Mouse (Mus musculus) monocyte, adult 5-6 weeks (primary cell): ENCODE results near the gene Obscn. TPM values are rescaled to one million over a fixed set of nuclear protein-coding genes. Genes with fewer than 3 reads are reported as not detected.

Experiments
- ATAC-seq: fragments of 153-309, 156-312 bp; replicated peaks from 2 replicates; pipeline ENCODE4 v1.8.0; 2017; ENCODE audit warnings: mild to moderate bottlenecking; ENCODE audit not compliant: low TSS enrichment, insufficient number of reproducible peaks, severe bottlenecking, poor library complexity, low FRiP score
- total RNA-seq: library from RNA; stranded (forward); fragments of 200-1000, 200-491, 200-594 nt; gene quantifications from 3 replicates; pipeline ENCODE4 v1.2.3, GENCODE M21; 2017

The Obscn gene
- total RNA-seq, 1 experiment from 2014 or later, result under 0.01 TPM

DNA sequence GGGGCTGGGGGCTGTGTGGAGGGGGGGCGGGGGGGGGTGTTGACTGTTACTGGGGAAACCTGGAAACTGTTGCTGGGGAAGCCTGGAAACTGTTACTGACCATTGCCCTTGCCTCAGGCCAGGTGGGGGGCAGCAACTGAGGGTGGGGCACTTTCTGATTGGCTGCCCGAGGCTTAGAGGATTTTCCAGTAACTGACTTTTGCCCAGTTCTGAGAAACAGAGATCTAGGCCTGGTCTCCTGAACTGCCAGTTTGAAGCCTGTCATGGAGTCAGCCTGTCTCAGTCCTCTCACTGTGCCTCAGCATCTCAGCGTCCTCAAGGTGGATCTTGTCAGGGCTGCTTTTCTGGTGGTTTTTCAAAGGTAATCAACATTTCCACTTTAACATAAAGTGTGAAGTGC lies 161.8 kb downstream of the Obscn start:
- ATAC-seq, result no peak

DNA sequence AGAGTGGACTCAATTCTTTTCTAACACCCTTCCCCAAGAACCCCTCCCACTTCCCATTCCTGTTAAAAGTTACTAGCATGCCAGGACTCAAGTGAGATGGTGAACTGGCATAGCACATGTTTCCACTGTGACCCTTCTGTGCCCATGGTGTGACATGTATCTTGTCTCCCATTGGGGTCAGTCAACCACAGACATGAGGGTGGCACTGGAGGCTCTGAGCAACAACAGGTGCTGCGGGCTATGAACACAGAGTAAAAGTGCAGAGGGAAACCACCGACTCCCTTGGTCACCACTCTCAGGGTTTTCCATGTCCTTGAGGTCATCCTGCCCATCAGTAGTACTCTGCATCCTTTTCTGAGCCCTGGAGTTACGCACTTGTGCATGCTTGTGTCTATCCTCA lies 164.4 kb downstream of the Obscn start:
- ATAC-seq, result no peak

DNA sequence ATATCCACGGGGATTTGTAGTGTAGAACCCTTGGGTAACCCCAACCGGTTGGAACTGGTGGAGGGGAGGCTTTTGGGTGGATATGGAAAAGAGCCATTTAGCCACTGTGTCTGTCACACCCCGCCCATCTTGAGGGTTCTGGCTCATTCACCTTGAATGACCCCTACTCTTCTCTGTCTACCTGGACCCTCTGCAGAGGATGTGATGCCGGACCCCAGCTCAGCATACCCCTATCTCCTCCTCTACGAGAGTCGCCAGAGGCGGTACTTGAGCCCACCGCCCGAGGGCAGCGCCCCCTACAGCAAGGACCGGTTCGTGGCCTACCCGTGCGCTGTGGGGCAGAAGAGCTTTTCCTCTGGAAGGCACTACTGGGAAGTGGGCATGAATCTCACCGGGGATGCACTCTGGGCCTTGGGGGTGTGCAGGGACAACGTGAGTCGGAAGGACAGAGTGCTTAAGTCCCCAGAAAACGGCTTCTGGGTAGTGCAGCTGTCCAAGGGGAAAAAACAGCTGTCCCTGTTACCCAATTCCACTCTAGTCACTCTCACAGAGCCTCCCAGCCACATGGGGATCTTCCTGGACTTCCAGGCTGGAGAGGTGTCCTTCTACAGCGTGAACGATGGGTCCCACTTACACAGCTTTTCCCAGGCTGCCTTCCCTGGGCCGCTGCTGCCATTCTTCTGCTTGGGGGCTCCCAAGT lies 165.2 kb downstream of the Obscn start:
- ATAC-seq, result no peak

DNA sequence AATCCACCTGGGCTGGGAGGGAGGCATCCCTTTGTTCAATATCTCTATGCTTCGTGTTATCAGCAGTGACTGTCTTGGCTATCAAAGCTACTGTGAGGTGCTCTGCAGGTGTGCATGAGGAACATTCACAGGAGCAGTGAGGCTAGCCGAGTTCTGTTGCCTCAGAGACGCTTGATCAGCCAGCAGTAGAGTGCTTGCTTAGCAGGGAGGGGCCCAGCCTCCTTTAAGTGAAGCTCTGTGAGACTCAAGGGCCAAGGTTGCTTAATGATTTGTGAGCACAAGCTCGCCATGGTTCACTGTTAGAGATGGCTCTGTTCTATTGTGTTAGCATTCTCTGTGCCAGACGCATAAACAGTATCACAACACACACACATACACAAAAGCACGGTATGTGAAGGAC lies 166.5 kb downstream of the Obscn start:
- no peak for ATAC-seq

DNA sequence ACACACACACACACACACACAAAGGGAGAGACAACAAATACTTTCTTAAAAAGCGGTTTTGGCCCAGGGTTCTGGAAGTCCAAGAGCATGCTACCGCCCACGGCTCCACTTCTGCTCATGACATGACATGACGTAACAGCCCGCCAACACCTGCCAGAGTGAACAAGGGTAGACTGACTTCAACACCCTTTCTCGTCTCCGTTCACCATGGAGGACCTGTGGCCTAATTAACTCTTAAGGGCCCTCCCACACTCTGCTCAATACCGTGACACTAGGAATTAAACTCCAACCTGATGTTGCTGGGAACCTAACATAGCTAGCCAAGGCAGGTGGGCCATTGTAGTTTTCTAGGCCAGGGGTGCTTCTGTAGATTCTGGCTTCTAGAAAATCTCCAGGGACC lies 167.2 kb downstream of the Obscn start:
- no peak for ATAC-seq

DNA sequence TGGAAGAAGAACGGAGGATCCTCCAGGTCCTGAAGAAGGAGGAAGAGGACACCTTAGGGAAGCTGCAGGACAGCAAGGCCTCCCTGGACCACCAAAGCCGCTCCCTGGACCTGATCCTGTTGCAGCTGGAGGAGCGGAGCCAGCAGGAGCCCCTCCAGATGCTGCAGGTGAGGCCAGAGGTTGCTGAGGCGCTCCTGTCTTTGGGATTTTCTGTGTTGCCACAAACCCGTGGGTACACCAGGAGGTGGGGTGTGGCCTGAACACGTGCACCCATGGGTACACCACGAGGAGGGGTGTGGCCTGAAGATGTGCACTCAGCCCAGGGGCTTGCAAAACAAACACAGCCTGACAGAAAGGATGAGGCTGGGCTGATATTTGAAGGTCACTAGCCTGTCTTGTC lies 167.7 kb downstream of the Obscn start:
- 0 out of 2 replicates have a peak, but pooled peaks have one; percentile 11 for ATAC-seq

DNA sequence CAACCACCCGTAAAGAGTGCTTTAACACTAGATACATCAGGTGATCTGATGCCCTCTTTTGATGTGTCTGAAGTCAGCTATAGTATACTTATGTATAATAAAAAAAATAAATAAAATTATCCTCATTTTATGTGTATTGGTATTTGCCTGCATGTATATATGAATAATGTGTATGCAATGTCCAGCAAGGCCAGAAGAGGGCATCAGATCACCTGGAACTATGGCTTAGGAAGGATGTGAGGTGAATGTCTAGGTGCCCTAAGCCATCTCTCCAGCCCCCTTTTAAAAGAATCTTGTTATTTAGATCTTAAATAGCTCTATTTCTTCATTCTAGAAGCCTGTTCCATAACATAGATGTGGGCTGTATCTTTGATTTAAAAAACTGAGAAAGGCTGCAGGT lies 168.9 kb downstream of the Obscn start:
- no peak for ATAC-seq

DNA sequence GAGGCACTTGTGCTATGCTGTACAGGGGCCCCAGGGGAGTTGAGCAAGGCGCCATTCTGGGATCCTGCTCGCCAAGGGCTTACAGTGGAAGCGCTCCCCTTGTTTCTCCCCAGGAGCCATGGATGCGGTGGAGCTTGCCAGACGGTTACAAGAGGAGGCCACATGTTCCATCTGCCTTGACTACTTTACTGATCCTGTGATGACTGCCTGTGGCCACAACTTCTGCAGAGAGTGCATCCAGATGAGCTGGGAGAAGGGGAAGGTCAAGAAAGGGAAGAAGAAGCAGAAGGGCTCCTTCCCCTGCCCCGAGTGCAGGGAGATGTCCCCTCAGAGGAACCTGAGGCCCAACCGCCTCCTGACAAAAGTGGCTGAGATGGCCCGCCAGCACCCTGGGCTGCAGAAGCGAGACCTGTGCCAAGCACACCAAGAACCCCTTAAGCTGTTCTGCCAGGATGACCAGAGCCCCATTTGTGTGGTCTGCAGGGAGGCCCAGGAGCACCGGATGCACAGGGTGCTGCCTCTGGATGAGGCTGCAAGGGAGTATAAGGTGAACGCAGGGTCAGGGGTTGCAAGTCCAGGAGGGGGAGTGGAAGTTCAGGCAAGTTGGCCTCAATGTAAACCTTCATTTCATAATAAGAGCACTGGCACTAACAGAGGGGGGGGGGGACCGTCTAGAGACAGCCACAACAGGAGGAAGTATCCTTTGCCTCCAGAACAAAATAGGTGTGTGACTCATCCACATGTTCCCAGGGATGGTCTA lies 171.0 kb downstream of the Obscn start:
- ATAC-seq, result no peak

DNA sequence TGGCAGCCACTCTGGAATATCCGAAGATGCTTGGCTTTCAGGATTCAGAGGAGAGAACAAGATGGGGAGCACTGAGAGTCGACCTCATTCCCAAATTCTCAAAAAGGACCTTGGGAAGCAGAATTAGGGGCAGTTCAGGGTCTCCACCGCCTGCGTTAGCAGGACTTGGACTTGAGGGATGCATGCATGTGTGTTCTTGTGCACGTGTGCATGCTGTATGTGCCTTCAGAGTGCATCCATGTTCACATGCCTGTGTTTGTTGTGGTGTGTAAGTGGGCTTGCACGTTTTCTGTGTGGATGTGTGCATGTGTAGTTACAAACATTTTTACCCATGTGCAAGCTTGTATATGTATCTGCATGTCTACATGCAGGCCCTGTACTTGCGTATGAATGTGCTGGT lies 172.0 kb downstream of the Obscn start:
- no peak for ATAC-seq

DNA sequence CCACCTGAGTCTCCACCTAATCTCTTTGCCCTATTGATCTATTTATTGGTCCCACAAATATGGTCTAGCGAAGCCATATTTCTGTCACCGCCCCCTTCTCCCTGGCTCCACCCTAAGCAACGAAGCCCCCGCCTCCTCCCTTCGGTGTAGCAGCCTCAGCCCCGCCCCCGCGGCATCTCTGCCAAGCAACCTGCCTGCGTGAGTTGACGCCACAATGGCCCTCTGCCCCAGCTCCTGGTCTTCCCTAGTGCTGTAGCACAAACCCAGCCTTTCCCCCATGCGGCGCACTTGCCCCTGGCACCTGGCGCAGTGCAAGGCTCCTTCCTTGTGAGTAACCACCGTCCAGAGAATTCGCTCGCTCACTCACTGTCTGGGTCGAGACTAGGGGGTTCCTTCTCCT lies 172.7 kb downstream of the Obscn start:
- ATAC-seq, result no peak

DNA sequence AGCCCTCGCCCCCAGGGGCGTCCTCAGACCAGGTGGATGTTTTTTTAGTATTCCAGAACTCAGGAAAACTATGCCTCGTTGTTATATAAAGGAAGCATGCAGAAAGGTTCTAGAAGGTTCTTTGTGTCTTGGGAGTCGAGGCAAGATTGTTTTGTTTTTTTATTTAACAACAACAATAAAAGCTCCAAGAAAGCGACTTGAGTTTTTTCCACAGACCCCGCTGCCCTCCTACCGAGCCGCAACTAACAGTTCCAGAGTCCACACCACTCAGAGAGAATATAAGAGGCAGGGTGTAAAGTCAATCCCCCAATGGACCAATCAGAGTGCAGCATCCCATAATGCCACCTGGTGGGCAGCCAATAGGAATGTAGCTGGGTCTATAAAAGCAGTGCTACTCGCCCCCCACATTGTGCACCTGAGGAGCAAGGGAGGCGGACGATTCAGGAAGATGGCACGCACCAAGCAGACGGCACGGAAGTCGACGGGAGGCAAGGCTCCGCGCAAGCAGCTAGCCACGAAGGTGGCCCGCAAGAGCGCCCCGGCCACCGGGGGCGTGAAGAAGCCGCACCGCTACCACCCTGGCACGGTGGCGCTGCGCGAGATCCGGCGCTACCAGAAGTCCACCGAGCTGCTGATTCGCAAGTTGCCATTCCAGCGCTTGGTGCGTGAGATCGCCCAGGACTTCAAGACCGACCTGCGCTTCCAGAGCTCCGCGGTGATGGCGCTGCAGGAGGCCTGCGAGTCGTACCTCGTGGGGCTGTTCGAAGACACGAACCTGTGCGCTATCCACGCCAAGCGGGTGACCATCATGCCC lies 174.6 kb downstream of the Obscn start:
- ATAC-seq, result no peak

DNA sequence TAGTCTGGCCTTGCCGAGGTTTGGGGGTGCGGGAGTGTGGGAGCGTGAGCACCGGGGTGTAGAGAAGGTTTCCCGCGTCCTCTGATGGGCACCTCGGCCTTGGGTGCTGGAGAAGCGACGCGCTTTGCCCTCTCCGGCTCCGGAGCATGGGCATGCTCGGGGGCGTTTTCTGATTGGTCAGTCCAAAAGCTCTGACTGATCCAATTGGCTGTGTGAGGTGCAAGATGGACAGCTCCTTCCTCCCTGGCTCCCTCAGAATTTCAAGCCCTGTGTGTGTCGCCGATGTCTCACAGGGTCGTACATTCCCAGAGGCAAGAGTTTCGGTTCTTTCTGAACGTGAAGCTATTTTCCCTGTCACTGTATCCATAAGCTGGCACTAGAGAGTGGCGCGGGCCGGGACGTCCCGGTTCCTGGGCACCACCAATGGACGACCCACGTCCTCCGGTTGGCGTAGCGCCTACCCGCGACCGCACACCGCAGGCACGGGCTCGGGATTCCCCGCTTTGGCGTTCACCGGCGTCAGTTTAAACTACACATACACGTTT lies 176.2 kb downstream of the Obscn start:
- peak; percentile 82 for ATAC-seq

DNA sequence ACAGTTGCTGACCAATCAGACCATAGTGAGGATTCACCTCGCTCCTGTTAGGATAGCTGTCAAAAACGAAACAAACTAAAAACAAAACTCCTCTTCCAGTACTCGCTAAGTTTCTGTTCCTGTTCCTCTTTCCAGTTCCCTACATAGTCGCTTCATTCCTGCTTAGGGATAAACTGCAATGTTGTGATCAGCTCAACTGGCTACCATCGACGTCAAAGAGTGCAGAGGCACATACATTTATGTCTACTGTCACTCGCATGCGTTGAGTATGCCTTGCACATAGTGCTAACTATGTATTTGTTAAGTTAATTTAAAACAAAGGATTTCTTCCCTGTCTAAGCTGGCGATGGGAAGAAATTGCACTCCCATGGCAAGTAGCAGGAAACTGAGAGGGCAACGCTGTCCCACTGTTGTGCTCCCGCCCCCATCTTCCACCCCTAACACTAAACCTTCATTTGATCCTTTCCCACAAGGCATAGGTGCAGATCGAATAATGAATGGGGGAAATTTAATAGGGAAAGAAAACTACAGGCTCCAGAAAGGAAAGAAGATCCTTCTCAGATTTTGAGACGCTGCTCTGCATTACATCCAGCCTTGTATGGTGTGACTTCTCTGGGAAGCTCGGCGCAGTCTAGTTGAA lies 176.9 kb downstream of the Obscn start:
- ATAC-seq, result peak; percentile 21; the same call in 1 of the 2 replicates

DNA sequence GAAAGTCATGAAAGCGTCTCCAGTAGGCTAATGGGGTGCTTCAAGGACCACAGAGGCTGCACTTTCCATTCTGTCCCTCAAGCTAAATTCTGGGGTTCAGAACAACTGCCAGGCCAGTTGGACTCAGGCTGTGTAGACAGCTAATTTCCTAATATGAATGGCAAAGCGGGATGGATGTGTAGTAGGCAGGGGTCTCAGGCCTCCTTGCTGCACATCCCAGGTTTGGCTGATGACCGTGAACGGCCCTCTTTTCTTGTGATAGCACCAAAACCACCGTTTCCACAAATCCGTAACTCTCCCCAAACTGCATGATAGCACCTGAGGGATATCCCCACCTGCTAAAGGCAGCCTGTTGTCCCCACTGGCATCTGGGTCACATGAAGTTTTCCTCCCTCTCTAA lies 177.7 kb downstream of the Obscn start:
- ATAC-seq, result no peak

DNA sequence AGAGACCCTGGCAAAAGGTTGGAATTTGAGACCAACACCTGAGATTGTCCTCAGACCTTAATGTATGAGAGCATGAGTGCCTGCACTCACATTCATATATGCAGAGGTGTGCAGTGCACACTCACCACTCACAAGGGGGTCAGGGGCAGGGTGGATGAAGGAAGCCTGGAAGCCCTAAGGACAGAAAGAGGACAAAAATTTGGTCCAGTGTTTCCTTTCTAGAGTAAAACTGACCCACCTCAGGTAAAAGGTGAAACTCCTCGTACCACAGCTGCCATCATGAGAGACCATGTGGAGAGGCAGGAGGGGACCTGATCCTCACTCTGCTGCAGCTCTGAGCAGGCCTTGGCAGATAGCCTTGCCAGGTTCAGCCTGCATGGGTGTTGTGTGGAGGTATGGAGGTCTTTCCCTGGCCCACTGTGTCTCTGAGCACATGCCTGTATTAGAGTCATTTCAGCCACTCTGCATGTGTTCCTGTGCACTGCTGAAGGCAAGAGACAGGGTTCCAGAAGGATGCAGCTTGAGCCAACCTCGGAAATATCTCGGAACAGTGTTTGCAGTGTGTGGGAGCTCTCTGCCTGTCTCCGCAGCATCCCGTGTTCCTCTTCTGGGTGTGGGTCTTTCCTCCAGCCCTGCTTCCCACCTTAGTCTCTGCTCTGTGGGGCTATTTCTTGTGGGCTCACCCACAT lies 178.8 kb downstream of the Obscn start:
- no peak for ATAC-seq

DNA sequence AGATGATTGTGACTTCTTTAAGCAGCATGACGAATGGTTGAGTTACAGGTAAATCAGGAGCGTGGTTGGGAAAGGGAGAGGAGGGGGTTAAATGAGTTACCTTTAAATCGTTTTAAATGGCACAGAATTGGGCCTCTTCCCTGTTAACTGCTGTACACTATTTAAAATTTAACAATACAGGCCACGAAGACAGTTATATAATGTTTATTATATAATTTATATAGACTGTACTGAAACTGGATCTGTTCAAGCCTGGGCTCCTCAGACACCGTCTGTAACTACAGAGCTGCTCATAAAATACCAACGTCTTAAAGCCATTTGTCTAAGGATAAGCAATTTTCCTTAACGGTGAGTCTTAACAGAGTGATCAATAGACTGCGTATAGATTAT lies 180.3 kb downstream of the Obscn start:
- ATAC-seq, result no peak

DNA sequence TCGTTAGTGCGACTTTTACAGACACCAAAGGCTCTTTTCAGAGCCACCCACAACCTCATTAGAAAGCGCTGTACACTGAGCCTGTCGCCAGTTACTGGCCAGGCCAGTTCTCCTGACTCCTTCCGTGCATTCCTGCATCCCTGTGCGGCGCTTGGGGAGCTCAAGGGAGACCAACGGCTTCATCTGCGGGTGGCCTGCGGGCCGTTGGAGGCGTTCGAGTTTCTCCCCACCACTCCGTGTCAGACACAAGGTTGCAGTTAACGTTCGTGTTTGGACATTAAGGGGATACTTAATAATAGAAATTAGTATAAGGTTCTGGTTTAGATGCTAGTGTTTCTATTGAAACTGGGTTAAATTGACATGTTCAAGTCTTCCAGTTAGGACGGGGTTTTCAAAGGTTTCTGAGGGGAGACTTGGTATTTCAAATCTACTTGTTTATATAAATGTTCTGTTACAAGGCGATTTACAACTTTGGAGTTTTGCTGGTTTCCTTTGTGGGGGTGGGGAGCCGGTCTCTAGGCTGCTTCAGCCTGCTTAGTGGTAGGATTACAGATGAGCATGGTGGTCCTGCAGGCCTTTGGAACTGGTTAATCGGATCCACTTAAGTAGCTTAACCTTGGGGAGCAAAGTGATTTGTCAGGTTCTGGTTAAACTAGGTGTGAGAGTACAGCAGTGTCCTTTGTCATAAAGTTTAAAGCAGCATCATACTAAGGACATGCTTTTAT lies 180.9 kb downstream of the Obscn start:
- ATAC-seq, result 0 out of 2 replicates have a peak, but pooled peaks have one; percentile 14
